Mouse (Mus musculus): ENCODE measurements around the gene Duox2.

DNA sequence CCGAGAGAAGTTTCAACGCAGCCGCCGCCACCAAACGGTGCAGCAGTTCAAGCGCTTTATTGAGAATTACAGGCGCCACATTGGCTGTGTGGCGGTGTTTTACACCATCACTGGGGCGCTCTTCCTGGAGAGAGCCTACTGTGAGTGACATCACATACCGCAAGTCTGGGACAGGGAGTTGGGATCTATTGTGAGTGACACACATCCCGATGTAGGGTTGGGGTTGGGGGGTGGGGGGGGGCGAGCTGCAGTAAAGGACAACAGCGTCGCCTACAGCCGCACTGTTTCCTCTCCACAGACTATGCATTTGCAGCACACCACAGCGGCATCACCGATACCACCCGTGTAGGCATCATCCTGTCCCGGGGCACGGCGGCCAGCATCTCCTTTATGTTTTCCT, 39.0 kb upstream of the Duox2 start:
- TF ChIP-seq USF1 (IDR thresholded peaks at IDR 0.05; ENCODE audit: low read depth) = no peak
- TF ChIP-seq CTCF (IDR thresholded peaks at IDR 0.05; ENCODE audit: control insufficient read depth, insufficient read depth, insufficient read length) = no peak

All from C2C12 (cell line).